Mouse (Mus musculus) olfactory bulb, adult 2 months (tissue): ENCODE data around the gene Rprm. TPM values are rescaled to one million over a fixed set of nuclear protein-coding genes. Genes with fewer than 3 reads are reported as not detected.
A peak's percentile ranks its signal among the peaks of the same experiment; 100 is the strongest.

Source experiments
- H3K27ac ChIP-seq: fragments of 200-500 bp; 2 replicates; pipeline ENCODE4 v1.5.1; 2012; ENCODE audit warnings: low read depth, low read length; ENCODE audit not compliant: insufficient read depth
- H3K4me1 ChIP-seq: fragments of 200-500 bp; 2 replicates; pipeline ENCODE4 v1.6.1; 2012; ENCODE audit warnings: low read length; ENCODE audit not compliant: control insufficient read depth, insufficient read depth
- H3K4me3 ChIP-seq: fragments of 200-500 bp; 2 replicates; pipeline ENCODE4 v1.5.1; 2012; ENCODE audit warnings: mild to moderate bottlenecking, low read depth, low read length, moderate library complexity; ENCODE audit not compliant: insufficient read depth
- CTCF ChIP-seq: fragments of 200-500 bp; IDR thresholded peaks from 2 replicates; pipeline ENCODE4 v1.5.1; 2012; ENCODE audit warnings: low read depth, mild to moderate bottlenecking, low read length, moderate library complexity; ENCODE audit not compliant: insufficient read depth
- POLR2A ChIP-seq: fragments of 200-500 bp; IDR thresholded peaks from 2 replicates; pipeline ENCODE4 v1.6.1; 2012; ENCODE audit warnings: mild to moderate bottlenecking, low read depth, low read length, moderate library complexity; ENCODE audit not compliant: insufficient read depth
- WGBS: fragments of 180-500 bp; shearing (Covaris S2); methylation state at CpG from one replicate; pipeline ENCODE4 v1.1.7; 2018; 5-methylcytosine and 5-hydroxymethylcytosine counted together
- polyA plus RNA-seq: library from polyadenylated mRNA; stranded (reverse); fragments of >200 nt; gene quantifications from 2 replicates; pipeline ENCODE4 v1.2.4, GENCODE M21; 2012; ENCODE audit warnings: low replicate concordance; ENCODE audit not compliant: missing spikeins, insufficient read depth, insufficient read length

Rprm gene
- polyA plus RNA-seq, 1 experiment = not detected

GRCm38 (mm10) chr2:54083861-54084736 is 1.3 kb downstream of the Rprm start:
- WGBS = 8% methylated on average over 29 of the region's 29 CpGs
- peak overlapping the region; percentile 10 for H3K27ac ChIP-seq
- TF ChIP-seq POLR2A = no peak
- H3K4me1 ChIP-seq = peaks cover 14% of the 10 kb centered on the region
- H3K4me3 ChIP-seq = peak overlapping the region; percentile 55

- WGBS = 73% methylated on average over 7 of the region's 7 CpGs
- TF ChIP-seq CTCF (no peak), POLR2A (no peak)
- H3K4me3 ChIP-seq = no peak overlapping the region
Observed at GRCm38 (mm10) chr2:54078961-54079360, 6.4 kb downstream of the Rprm start.

DNA sequence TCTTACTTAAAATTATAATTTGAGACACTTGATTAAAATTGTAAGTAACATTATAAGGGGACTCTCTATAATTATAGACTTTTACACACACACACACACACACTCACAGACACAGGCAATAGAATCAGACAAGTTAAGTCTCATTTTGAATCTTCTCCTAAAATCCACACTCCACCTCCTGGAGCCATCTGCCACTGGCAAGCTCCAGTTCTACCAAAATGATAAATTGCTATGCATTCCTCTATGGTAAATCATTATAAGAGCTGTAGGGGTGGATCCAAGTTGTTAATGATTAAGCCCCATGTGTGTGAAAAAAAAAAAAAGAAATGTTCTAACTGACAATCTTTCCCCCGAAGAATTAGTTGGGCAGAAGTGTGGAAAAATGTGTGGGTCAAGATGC is 13.8 kb downstream of the Rprm start:
- TF ChIP-seq POLR2A = no peak
- TF ChIP-seq CTCF = no peak
- Histone ChIP-seq H3K4me3 (no peak overlapping the region), H3K4me1 (no peaks in the 10 kb centered on the region), H3K27ac (no peak overlapping the region)
- 67% methylated on average over 1 of the region's 1 CpGs for WGBS

More at GRCm38 (mm10) chr2:54078961-54079360, 6.4 kb downstream of the Rprm start:
- Histone ChIP-seq H3K27ac (no peak overlapping the region), H3K4me1 (peaks cover 4% of the 10 kb centered on the region)

DNA sequence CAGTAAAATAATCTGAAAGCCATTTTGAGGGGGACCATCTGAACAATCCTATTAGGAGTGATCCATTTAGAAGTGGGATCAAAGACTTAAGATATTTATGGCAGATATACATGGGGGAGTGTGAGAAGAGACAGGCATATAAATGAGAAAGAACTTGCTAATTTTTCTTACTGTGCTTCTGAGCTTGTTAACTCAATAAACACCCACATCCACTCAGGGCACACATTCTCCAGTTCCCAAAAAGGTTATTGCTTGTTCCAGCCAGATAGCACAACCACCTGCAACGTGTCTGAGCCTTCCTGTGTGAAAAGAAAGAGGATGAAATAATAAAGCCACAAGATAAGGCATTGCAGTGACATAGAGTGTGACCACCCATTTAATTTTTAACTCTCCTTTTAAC is 22.9 kb downstream of the Rprm start:
- 51% methylated on average over 1 of the region's 1 CpGs for WGBS
- H3K27ac ChIP-seq = no peak overlapping the region
- TF ChIP-seq POLR2A = no peak
- no peak for TF ChIP-seq CTCF
- no peak overlapping the region for H3K4me3 ChIP-seq
- no peaks in the 10 kb centered on the region for H3K4me1 ChIP-seq

DNA sequence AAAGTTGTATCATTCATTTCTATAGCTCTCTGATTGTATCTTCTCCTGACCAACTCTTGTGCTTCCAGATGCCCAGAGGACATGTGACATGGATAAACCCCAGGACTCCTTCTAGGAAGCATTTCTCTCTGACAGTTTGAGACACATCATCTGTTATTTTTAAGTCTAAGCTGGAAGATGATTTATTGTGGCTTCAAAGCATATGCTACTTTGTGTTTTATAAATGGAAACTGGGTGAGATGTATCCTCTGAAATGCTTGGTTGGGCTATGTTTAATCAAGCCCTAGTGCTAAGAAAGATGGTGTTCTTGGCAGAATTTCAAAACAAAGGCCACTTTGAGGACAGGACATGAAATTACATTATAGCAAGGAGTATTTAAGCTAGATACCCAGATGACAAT is 24.3 kb downstream of the Rprm start:
- Histone ChIP-seq H3K4me1 (no peaks in the 10 kb centered on the region), H3K4me3 (no peak overlapping the region), H3K27ac (no peak overlapping the region)
- TF ChIP-seq POLR2A = no peak
- no peak for TF ChIP-seq CTCF
